Mouse (Mus musculus): Measurements from ENCODE around the gene Olfr73. TPM values are rescaled to one million over a fixed set of nuclear protein-coding genes. Genes with fewer than 3 reads are reported as not detected.
"Not testable (repeated sequence)": the region's sequence is repeated elsewhere in the genome, so short reads cannot be mapped to it uniquely, and the experiment has no call there.

The Olfr73 gene
- not detected in 2 replicates for polyA plus RNA-seq (2015; fragmentation: Nextera tagmentation; extraction: Ambion mirVana)

DNA sequence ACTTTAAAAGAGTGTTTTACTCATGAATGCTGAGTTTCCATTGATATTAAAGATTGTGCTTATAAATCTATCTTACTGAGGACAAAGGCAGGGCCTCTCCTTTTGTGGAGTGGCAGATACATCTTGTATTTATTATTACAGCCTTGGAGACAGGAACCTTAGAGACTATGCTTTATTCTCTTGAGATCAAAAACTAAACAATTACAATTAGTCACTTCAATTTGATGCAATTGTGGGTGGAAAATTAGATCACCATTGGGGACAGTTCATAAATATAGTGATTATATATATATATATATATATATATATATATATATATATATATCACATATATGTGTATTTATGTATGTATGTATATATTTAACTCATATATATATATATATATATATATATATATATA, at the start of gene Olfr73:
Olfr73 (minus strand) TSS at position 101 of the 400 bp plus-strand sequence.
- no peak for DNase-seq (ENCODE audit: low spot score)
- no peak within 1 kb of the TSS for H3K4me2 ChIP-seq (replicated peaks; ENCODE audit: low read depth, low read length)
- H3K9ac ChIP-seq (replicated peaks; ENCODE audit: low read depth), result no peak within 1 kb of the TSS
- no peak for TF ChIP-seq EP300 (IDR thresholded peaks at IDR 0.05)
- no peak for TF ChIP-seq CTCF (IDR thresholded peaks at IDR 0.05)
- H3K4me1 ChIP-seq (ENCODE audit: insufficient read depth, low read depth, low read length), result no peaks in the 10 kb centered on the region
- H3K27ac ChIP-seq (ENCODE audit: low read length), result no peak within 1 kb of the TSS
- ATAC-seq, result no peak
- no peak within 1 kb of the TSS for H3K4me3 ChIP-seq (ENCODE audit: low read depth, low read length)
- no peaks in the 10 kb centered on the region for H3K36me3 ChIP-seq (ENCODE audit: insufficient read depth, low read length)
- H3K27me3 ChIP-seq (replicated peaks; ENCODE audit: insufficient read depth, low read length), result no peaks in the 10 kb centered on the region
- H3K9me3 ChIP-seq (ENCODE audit: low read length), result no peaks in the 10 kb centered on the region

DNA sequence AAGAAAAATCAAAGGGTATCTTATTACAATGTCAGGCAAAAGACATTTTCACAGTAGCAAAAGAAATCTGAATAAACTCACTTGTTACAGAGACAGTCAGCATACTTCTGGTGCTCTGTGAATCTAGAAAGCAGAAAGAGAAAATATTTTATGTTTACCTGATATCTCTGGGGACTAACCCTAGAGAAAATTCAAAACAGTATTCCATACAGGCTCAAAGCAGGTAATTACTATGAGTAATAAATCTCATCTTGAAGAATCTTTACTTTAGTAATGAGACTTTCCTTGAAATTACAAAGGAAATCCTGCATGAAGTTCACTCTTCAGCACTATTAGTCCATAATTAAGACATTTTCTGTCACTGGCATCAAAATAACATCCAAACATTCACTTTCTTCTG, 34.2 kb upstream of the Olfr73 start, which contains the start of gene Olfr1163:
Olfr1163 (minus strand) TSS at position 101 of the 400 bp plus-strand sequence.
- Histone ChIP-seq H3K9me3 (ENCODE audit: low read length) (no peaks in the 10 kb centered on the region), H3K4me1 (ENCODE audit: insufficient read depth, low read depth, low read length) (no peaks in the 10 kb centered on the region), H3K27me3 (replicated peaks; ENCODE audit: insufficient read depth, low read length) (no peaks in the 10 kb centered on the region), H3K4me2 (replicated peaks; ENCODE audit: low read depth, low read length) (no peak within 1 kb of the TSS), H3K9ac (replicated peaks; ENCODE audit: low read depth) (no peak within 1 kb of the TSS), H3K4me3 (ENCODE audit: low read depth, low read length) (no peak within 1 kb of the TSS), H3K36me3 (ENCODE audit: insufficient read depth, low read length) (no peaks in the 10 kb centered on the region), H3K27ac (ENCODE audit: low read length) (no peak within 1 kb of the TSS)
- no peak for ATAC-seq
- no peak for DNase-seq (ENCODE audit: low spot score)
- TF ChIP-seq EP300 (IDR thresholded peaks at IDR 0.05) (no peak), CTCF (IDR thresholded peaks at IDR 0.05) (no peak)

DNA sequence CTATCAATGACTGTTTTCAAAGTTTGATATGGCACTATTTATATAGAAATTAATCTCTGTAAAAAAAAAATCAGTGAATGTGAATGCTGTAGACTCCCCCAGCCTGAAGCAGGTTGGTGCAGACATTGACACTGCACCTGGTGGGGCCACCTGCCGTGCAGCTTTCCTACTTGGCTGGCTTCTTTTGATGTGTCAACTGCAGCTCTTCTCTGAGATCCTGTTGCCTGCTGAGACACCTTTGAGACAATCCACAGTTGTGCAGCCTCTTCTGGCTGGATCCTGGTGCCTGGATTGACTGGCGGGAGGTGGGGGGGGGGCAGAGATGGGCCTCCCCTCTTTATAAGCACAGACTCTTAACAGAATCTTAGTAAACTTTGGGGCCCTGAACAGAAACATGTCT, 26.1 kb upstream of the Olfr73 start:
- TF ChIP-seq CTCF (IDR thresholded peaks at IDR 0.05) (no peak), EP300 (IDR thresholded peaks at IDR 0.05) (no peak)
- no peak for ATAC-seq
- Histone ChIP-seq H3K9me3 (ENCODE audit: low read length) (no peaks in the 10 kb centered on the region), H3K27me3 (replicated peaks; ENCODE audit: insufficient read depth, low read length) (no peaks in the 10 kb centered on the region), H3K27ac (ENCODE audit: low read length) (no peak overlapping the region), H3K9ac (replicated peaks; ENCODE audit: low read depth) (no peak overlapping the region), H3K4me3 (ENCODE audit: low read depth, low read length) (no peak overlapping the region), H3K36me3 (ENCODE audit: insufficient read depth, low read length) (no peaks in the 10 kb centered on the region), H3K4me1 (ENCODE audit: insufficient read depth, low read depth, low read length) (no peaks in the 10 kb centered on the region), H3K4me2 (replicated peaks; ENCODE audit: low read depth, low read length) (no peak overlapping the region)
- 73% methylated on average over 2 of the region's 2 CpGs for WGBS
- DNase-seq (ENCODE audit: low spot score), result no peak

DNA sequence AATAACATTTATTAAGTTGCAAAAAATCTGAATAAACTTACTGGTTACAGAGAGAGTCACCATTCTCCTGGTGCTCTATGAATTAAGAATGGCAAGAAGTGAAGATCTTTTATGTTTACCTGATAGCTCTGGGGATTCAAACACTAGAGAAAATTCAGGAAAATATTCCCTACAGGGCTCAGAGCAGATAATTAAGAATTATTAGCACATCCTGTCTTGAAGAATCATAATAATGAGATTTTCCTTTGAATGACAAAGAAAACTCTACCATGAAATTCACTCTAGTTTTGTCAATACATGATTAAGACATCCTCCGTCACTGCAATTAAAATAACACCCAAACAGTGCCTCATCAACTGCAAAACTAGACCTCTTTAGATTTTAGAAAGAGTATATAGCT, 13.5 kb upstream of the Olfr73 start, which contains the start of gene Olfr1162:
Olfr1162 (minus strand) TSS at position 101 of the 400 bp plus-strand sequence.
- 72% methylated on average over 1 of the region's 1 CpGs for WGBS
- DNase-seq (ENCODE audit: low spot score) (no peak), ATAC-seq (no peak)
- no peaks in the 10 kb centered on the region for H3K27me3 ChIP-seq (replicated peaks; ENCODE audit: insufficient read depth, low read length)
- no peak for TF ChIP-seq EP300 (IDR thresholded peaks at IDR 0.05)
- no peak for TF ChIP-seq CTCF (IDR thresholded peaks at IDR 0.05)
- H3K4me2 ChIP-seq (replicated peaks; ENCODE audit: low read depth, low read length), result no peak within 1 kb of the TSS
- H3K4me1 ChIP-seq (ENCODE audit: insufficient read depth, low read depth, low read length), result no peaks in the 10 kb centered on the region
- no peak within 1 kb of the TSS for H3K27ac ChIP-seq (ENCODE audit: low read length)
- H3K4me3 ChIP-seq (ENCODE audit: low read depth, low read length), result no peak within 1 kb of the TSS
- no peak within 1 kb of the TSS for H3K9ac ChIP-seq (replicated peaks; ENCODE audit: low read depth)
- H3K9me3 ChIP-seq (ENCODE audit: low read length), result no peaks in the 10 kb centered on the region
- H3K36me3 ChIP-seq (ENCODE audit: insufficient read depth, low read length), result no peaks in the 10 kb centered on the region

DNA sequence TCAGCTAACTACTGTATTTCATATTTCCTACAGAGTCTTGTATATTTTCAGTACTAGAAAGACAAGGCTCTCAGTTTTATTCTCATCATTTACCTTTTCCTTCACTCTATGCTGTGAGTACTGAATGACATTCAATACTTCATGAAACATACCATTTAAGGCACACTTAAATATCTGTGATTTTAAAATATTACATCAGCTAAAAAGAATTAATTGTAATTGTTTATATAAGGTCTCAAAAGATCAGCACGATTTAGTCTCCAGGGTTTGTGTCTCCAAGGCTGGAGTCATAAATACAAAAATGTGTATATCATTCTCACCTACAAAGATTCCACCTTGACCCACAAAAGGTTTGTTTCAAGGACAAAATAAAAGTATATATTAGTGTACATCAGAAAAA, 15.0 kb downstream of the Olfr73 start, which contains the start of gene Olfr1161:
Olfr1161 (plus strand) TSS at position 301 of the 400 bp plus-strand sequence.
- not testable (repeated sequence) for ATAC-seq; H3K4me1 ChIP-seq (ENCODE audit: insufficient read depth, low read depth, low read length); H3K9me3 ChIP-seq (ENCODE audit: low read length); H3K4me3 ChIP-seq (ENCODE audit: low read depth, low read length); H3K4me2 ChIP-seq (replicated peaks; ENCODE audit: low read depth, low read length); H3K27me3 ChIP-seq (replicated peaks; ENCODE audit: insufficient read depth, low read length); H3K27ac ChIP-seq (ENCODE audit: low read length); H3K36me3 ChIP-seq (ENCODE audit: insufficient read depth, low read length); DNase-seq (ENCODE audit: low spot score); H3K9ac ChIP-seq (replicated peaks; ENCODE audit: low read depth)
- 65% methylated on average over 1 of the region's 1 CpGs for WGBS

DNA sequence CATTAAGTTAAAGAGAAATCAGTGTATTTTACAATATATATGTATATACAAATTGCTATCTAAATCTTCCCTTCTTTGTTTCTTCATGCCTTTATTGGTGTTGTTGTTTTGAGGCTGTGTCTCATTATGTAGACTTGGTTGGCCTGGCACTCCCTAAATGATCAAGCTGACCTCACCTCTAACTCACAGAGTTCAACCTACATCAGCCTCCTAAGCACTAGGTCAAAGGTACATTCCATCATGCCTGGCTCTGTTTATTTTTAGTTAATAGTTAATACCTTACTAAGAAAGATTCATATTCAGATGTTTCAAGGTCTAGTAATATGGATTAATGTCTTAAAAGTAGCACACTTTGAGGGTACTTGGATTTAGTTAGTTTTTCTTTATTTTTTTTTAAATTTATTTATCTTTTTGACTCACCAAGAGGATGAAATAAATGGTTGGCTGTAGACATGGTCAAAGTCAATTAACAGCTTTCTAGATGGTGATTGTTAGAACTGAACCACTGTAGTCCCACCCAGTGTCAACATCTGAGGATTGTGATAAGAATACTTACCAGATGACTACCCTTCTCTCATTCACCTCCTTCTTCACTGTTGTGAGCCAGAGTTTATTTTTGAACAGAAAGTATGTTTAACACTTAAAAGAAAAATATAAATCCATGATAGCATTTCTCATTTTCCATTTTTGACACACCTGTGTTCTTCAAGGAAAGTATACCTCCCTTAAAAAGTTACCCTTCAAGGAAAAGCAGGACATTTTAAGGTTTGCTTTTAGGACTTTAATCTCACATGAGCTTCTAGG, 29.8 kb downstream of the Olfr73 start, which contains the start of gene Olfr1160:
Olfr1160 (minus strand) TSS at position 754 of the 804 bp plus-strand sequence.
- no peaks in the 10 kb centered on the region for H3K36me3 ChIP-seq (ENCODE audit: insufficient read depth, low read length)
- DNase-seq (ENCODE audit: low spot score) (no peak), ATAC-seq (no peak)

More for the DNA sequence above, 29.8 kb downstream of the Olfr73 start, which contains the start of gene Olfr1160:
- no peak within 1 kb of the TSS for H3K4me3 ChIP-seq (ENCODE audit: low read depth, low read length)
- no peak within 1 kb of the TSS for H3K4me2 ChIP-seq (replicated peaks; ENCODE audit: low read depth, low read length)
- H3K27me3 ChIP-seq (replicated peaks; ENCODE audit: insufficient read depth, low read length), result no peaks in the 10 kb centered on the region
- TF ChIP-seq CTCF (IDR thresholded peaks at IDR 0.05), result no peak
- no peak for TF ChIP-seq EP300 (IDR thresholded peaks at IDR 0.05)
- no peaks in the 10 kb centered on the region for H3K9me3 ChIP-seq (ENCODE audit: low read length)
- no peaks in the 10 kb centered on the region for H3K4me1 ChIP-seq (ENCODE audit: insufficient read depth, low read depth, low read length)
- no peak within 1 kb of the TSS for H3K27ac ChIP-seq (ENCODE audit: low read length)
- H3K9ac ChIP-seq (replicated peaks; ENCODE audit: low read depth), result no peak within 1 kb of the TSS
